Mouse (Mus musculus): ENCODE data around the gene Eps8l2.

DNA sequence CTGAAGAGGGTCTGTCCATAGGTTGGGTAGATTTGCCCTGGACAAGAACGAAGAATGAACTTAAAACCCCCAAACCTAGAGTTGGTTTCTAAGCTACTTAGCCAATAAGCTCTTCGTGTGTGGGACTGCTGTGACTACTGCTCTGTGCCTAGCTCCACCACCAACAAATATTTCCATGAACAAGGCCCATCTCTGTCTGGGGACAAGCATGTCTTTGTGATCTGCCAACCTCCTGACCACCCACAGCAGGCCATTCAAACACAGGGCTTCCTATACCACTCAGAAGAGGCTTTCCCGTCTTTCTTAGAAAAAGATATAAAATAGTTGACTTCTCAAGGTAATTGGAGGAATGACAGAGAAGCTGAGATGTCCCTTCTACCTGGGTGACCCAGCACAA, 26.4 kb downstream of the Eps8l2 start:
- TF ChIP-seq CTCF (IDR thresholded peaks at IDR 0.05; ENCODE audit: low read depth, low read length) (no peak), POLR2AphosphoS5 (IDR thresholded peaks at IDR 0.05; ENCODE audit: insufficient replicate concordance, low read depth, low read length) (no peak)
